Mouse (Mus musculus) bone marrow macrophage, adult 2 months (primary cell): ENCODE measurements around the gene Zfp512b. TPM values are rescaled to one million over a fixed set of nuclear protein-coding genes. Genes with fewer than 3 reads are reported as not detected.
A peak's percentile ranks its signal among the peaks of the same experiment; 100 is the strongest.

Experiments
- H3K27ac ChIP-seq: 2 replicates; pipeline ENCODE4 v1.5.1; 2012; ENCODE audit warnings: low read depth, low read length; ENCODE audit not compliant: insufficient read depth
- H3K4me1 ChIP-seq: 2 replicates; pipeline ENCODE4 v1.6.1; 2012; ENCODE audit warnings: low read length; ENCODE audit not compliant: control insufficient read depth, insufficient read depth
- H3K4me3 ChIP-seq: 2 replicates; pipeline ENCODE4 v1.5.1; 2012; ENCODE audit warnings: mild to moderate bottlenecking, low read length, moderate library complexity; ENCODE audit not compliant: insufficient read depth
- CTCF ChIP-seq: IDR thresholded peaks from 2 replicates; pipeline ENCODE4 v1.5.1; 2012; ENCODE audit warnings: low read depth, mild to moderate bottlenecking, low read length, moderate library complexity
- POLR2A ChIP-seq: IDR thresholded peaks from 2 replicates; pipeline ENCODE4 v1.6.1; 2012; ENCODE audit warnings: mild to moderate bottlenecking, low read depth, low read length, borderline replicate concordance
- polyA plus RNA-seq: library from polyadenylated mRNA; stranded (reverse); fragments of >200 nt; gene quantifications from 2 replicates; pipeline ENCODE4 v1.2.4, GENCODE M21; 2012; ENCODE audit not compliant: missing spikeins, insufficient read depth, insufficient read length

Zfp512b gene
- polyA plus RNA-seq, 1 experiment, result 18.6 TPM

GRCm38 (mm10) chr2:181567338-181567737 lies 25.3 kb downstream of the Zfp512b start:
- Histone ChIP-seq H3K4me3 (no peak overlapping the region), H3K27ac (no peak overlapping the region), H3K4me1 (no peaks in the 10 kb centered on the region)
- TF ChIP-seq POLR2A (no peak), CTCF (no peak)

- Histone ChIP-seq H3K4me1 (peaks cover 29% of the 10 kb centered on the region), H3K4me3 (no peak overlapping the region), H3K27ac (peak overlapping the region; percentile 27; the same call in 1 of the 2 replicates)
- no peak for TF ChIP-seq POLR2A
- no peak for TF ChIP-seq CTCF
Measured at GRCm38 (mm10) chr2:181553772-181554171, 38.8 kb downstream of the Zfp512b start.

DNA sequence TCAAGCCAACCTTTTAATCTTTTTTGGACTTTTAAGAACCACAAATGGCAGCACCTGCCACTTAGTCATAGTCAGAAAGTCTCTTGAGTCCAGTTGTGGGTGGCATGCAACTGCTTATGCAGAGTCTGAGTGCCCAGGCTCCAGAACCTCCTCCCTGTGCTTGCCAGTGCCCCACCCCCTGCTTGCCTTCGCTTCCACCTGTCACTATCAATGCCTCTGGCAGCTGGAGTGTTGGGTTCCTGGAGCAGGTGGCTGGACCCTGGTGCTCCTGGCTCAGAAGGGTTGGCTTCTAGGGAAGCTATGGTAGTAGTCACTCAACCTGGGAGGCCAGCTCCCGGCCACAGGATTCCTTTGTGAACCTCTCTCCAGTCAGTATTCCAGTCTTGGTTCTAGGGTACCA lies 42.4 kb downstream of the Zfp512b start:
- H3K4me1 ChIP-seq, result peaks cover 41% of the 10 kb centered on the region
- H3K27ac ChIP-seq, result no peak overlapping the region
- TF ChIP-seq CTCF, result no peak
- TF ChIP-seq POLR2A, result no peak
- H3K4me3 ChIP-seq, result no peak overlapping the region

GRCm38 (mm10) chr2:181548682-181549081 lies 43.9 kb downstream of the Zfp512b start:
- Histone ChIP-seq H3K27ac (peak overlapping the region; percentile 82), H3K4me1 (peaks cover 37% of the 10 kb centered on the region)
- TF ChIP-seq POLR2A (no peak), CTCF (no peak)

DNA sequence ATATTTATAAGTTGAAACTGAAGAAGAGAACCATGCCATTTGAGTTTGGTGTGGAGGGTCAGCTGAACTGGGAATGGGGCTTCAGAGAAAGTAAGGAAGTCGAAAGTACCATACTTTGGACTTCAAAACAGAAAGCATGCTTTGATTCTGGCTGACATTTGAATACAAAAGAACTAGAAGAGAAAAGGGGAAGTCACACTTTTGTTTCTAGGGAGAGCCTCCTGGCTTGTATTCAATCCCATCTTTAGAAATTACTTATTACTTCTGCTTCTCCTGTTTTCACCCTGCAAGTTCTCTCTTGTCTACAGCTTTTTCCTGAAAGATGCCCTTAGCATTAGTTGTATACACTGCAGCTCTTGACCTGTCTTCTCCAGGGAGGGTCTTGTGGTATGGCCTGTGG lies 44.4 kb downstream of the Zfp512b start:
- H3K4me3 ChIP-seq, result no peak overlapping the region
- no peak for TF ChIP-seq POLR2A
- TF ChIP-seq CTCF, result no peak
- peaks cover 32% of the 10 kb centered on the region for H3K4me1 ChIP-seq
- peak overlapping the region; percentile 82 for H3K27ac ChIP-seq

More at GRCm38 (mm10) chr2:181548682-181549081, 43.9 kb downstream of the Zfp512b start:
- H3K4me3 ChIP-seq, result no peak overlapping the region

DNA sequence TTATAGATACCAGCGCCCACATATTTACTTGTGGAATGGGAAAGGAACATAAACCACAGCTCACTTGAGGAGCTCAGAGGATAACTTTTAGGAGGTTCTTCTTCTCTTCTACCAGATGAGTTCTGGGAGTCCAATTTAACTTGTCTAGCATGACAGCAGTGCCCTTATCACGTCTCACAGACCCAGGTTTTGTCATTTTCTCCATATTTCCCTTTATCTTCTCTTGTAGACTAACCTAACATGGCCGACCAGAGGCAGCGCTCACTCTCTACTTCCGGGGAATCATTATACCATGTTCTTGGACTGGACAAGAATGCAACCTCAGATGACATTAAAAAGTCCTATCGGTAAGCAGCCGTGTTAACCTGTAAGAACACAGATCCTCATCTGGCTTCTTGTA lies 46.5 kb downstream of the Zfp512b start:
- Histone ChIP-seq H3K4me3 (no peak overlapping the region), H3K4me1 (peaks cover 34% of the 10 kb centered on the region), H3K27ac (no peak overlapping the region)
- TF ChIP-seq POLR2A (no peak), CTCF (no peak)

GRCm38 (mm10) chr2:181541761-181542380 lies 50.7 kb downstream of the Zfp512b start:
- Histone ChIP-seq H3K27ac (peak overlapping the region; percentile 77), H3K4me3 (no peak overlapping the region), H3K4me1 (peaks cover 31% of the 10 kb centered on the region)
- TF ChIP-seq CTCF (no peak), POLR2A (no peak)

DNA sequence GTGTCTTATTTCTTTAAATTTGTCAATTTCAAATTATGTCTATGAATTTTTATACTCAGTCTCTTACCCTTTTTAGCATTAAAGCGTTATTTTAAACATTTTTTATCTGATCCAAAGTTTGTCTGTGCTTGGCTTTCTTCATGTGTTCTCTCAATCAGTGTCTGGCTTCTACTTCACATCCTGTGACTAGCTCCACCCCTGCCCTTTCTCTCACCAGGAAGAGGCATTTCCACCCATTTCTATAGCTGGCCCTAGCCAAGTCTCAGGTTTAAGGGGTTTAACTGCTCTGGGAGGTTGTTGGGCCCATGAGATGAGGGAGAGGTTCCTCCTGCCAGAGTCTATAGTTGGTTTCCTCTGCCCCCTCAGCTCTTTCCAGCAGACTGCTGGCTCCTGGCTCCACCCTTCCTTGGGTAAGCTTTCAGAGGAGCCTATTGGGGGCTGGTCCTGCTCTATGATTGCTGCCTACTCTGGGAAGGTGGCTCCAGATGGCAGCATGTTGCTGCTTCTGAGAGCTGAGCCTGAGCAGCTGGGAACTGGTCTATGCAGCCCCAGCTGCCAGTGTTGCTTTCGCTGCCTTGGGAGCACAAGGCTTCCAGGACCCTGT lies 55.1 kb downstream of the Zfp512b start:
- H3K4me3 ChIP-seq, result peak overlapping the region; percentile 1; the same call in 1 of the 2 replicates
- TF ChIP-seq POLR2A (no peak), CTCF (no peak)
- H3K4me1 ChIP-seq, result peaks cover 43% of the 10 kb centered on the region
- peak overlapping the region; percentile 95 for H3K27ac ChIP-seq

DNA sequence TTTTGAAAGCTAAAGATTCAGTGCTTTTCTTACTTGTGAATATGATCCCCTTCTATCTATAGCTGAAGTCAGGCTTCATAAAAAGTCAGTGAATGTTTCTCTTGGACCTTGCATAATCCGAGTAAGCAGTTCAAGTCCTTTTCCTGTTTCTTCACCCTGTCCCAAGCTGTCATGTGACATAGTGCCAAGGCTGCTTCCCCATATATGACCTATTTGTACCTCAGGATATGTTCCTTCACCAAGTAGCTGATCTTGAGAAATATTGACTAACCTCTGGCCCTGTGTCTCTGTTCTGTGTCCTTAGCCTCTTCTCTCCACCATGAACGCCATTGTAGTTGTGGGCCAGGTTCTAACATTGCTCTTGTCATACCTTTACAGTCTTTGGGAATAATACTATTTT lies 56.2 kb downstream of the Zfp512b start:
- TF ChIP-seq POLR2A, result no peak
- no peak for TF ChIP-seq CTCF
- H3K27ac ChIP-seq, result peak overlapping the region; percentile 95
- H3K4me3 ChIP-seq, result no peak overlapping the region
- peaks cover 38% of the 10 kb centered on the region for H3K4me1 ChIP-seq

DNA sequence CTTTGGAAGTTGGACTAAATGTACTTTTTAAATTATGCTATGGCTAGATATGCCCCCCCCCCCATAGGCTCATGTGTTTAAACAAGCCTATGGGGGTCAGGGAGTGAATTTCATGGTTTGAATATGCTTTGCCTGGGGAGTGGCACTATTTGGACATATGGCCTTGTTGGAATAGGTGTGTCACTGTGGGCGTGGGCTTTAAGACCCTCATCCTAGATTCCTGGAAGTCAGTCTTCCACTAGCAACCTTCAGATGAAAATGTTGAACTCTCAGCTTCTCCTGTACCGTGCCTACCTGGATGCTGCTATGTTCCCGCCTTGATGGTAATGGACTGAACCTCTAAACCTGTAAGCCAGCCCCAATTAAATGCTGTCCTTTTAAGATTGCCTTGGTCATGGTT lies 60.0 kb downstream of the Zfp512b start:
- Histone ChIP-seq H3K27ac (no peak overlapping the region), H3K4me3 (no peak overlapping the region), H3K4me1 (peaks cover 19% of the 10 kb centered on the region)
- TF ChIP-seq CTCF (no peak), POLR2A (no peak)

Other genes starting within 250 kb of the Zfp512b start
- 18.7 and 22.5 TPM in 2 replicates for gene Zgpat, start 227.9 kb downstream of the Zfp512b start, polyA plus RNA-seq
- 41.3 and 47.7 TPM in 2 replicates for gene Arfrp1, start 227.4 kb downstream of the Zfp512b start, polyA plus RNA-seq
- gene Lime1, start 212.7 kb downstream of the Zfp512b start, polyA plus RNA-seq, result 10.9 and 15.7 TPM in 2 replicates
- gene Zbtb46, start 133.4 kb downstream of the Zfp512b start, polyA plus RNA-seq, result 0.11 and 0.55 TPM in 2 replicates
- gene Abhd16b, start 99.6 kb downstream of the Zfp512b start, polyA plus RNA-seq, result not detected in 2 replicates
- gene Tpd52l2, start 95.7 kb downstream of the Zfp512b start, polyA plus RNA-seq, result 61.9 and 65.6 TPM in 2 replicates
- 66.3 and 71.7 TPM in 2 replicates for gene Dnajc5, start 72.3 kb downstream of the Zfp512b start, polyA plus RNA-seq
- gene Uckl1, start 7.9 kb downstream of the Zfp512b start, polyA plus RNA-seq, result 108 and 113 TPM in 2 replicates
- 38.1 and 45.7 TPM in 2 replicates for gene Prpf6, start 935 bp downstream of the Zfp512b start, polyA plus RNA-seq
- 5.0 and 5.3 TPM in 2 replicates for gene Samd10, start 6.4 kb upstream of the Zfp512b start, polyA plus RNA-seq
- gene Gm29797, start 64.2 kb upstream of the Zfp512b start, polyA plus RNA-seq, result not detected in 2 replicates
- gene Sox18, start 78.8 kb upstream of the Zfp512b start, polyA plus RNA-seq, result not detected in 2 replicates
- 4.4 and 7.0 TPM in 2 replicates for gene Tcea2, start 87.5 kb upstream of the Zfp512b start, polyA plus RNA-seq
- 155 and 173 TPM in 2 replicates for gene Rgs19, start 101.2 kb upstream of the Zfp512b start, polyA plus RNA-seq
- gene Lkaaear1, start 105.6 kb upstream of the Zfp512b start, polyA plus RNA-seq, result not detected in 2 replicates
- not detected in 2 replicates for gene Oprl1, start 122.2 kb upstream of the Zfp512b start, polyA plus RNA-seq
- gene Myt1, start 170.5 kb upstream of the Zfp512b start, polyA plus RNA-seq, result not detected in 2 replicates
- gene Pcmtd2, start 245.1 kb upstream of the Zfp512b start, polyA plus RNA-seq, result 48.2 and 53.6 TPM in 2 replicates